Mouse (Mus musculus) midbrain, embryonic 11.5 days (tissue): ENCODE results near the gene Brinp2. TPM values are rescaled to one million over a fixed set of nuclear protein-coding genes. Genes with fewer than 3 reads are reported as not detected.

Source experiments
- ATAC-seq: fragments of 200-750 bp; cut with Nextera tagmentation; 2 replicates; pipeline ENCODE4 v1.8.0; 2017; ENCODE audit warnings: moderate TSS enrichment, moderate library complexity; ENCODE audit not compliant: low FRiP score
- DNase-seq: peaks from one replicate; pipeline ENCODE4 v3.0.0; 2015; ENCODE audit warnings: low spot score; ENCODE audit errors: missing footprints
- H3K27ac ChIP-seq: fragments of 300-500 bp; sonication (generic); 2 replicates; pipeline ENCODE4 v1.5.1; 2014; ENCODE audit warnings: low read depth, low read length
- H3K27me3 ChIP-seq: fragments of 300-500 bp; sonication (generic); 2 replicates; pipeline ENCODE4 v1.6.1; 2014; ENCODE audit warnings: mild to moderate bottlenecking, low read length, moderate library complexity, mixed read lengths; ENCODE audit not compliant: control insufficient read depth, insufficient read depth
- H3K36me3 ChIP-seq: fragments of 300-500 bp; sonication (generic); 2 replicates; pipeline ENCODE4 v1.6.1; 2014; ENCODE audit warnings: mild to moderate bottlenecking, low read length, moderate library complexity, mixed read lengths; ENCODE audit not compliant: control insufficient read depth, insufficient read depth
- H3K4me1 ChIP-seq: fragments of 300-500 bp; sonication (generic); 2 replicates; pipeline ENCODE4 v1.6.1; 2014; ENCODE audit warnings: low read length; ENCODE audit not compliant: control insufficient read depth, insufficient read depth
- H3K4me2 ChIP-seq: fragments of 300-500 bp; sonication (generic); 2 replicates; pipeline ENCODE4 v1.6.1; 2014; ENCODE audit warnings: mild to moderate bottlenecking, moderate library complexity
- H3K4me3 ChIP-seq: fragments of 300-500 bp; sonication (generic); 2 replicates; pipeline ENCODE4 v1.5.1; 2014; ENCODE audit warnings: low read depth, low read length
- H3K9ac ChIP-seq: fragments of 300-500 bp; sonication (generic); 2 replicates; pipeline ENCODE4 v1.6.1; 2014; ENCODE audit warnings: low read length
- H3K9me3 ChIP-seq: fragments of 300-500 bp; sonication (generic); 2 replicates; pipeline ENCODE4 v1.6.1; 2016; ENCODE audit warnings: low read length; ENCODE audit not compliant: control insufficient read depth
- WGBS: fragments of 180-500 bp; shearing (Covaris S2); extraction: QIAGEN DNeasy Blood & Tissue Kit; methylation state at CpG from one replicate; pipeline ENCODE4 v1.1.7; 2014; 5-methylcytosine and 5-hydroxymethylcytosine counted together
- polyA plus RNA-seq: library from polyadenylated mRNA; unstranded; fragments of >200 nt; fragmentation: Nextera tagmentation; extraction: Ambion mirVana; gene quantifications from 2 replicates; pipeline ENCODE4 v1.2.1, GENCODE M21; 2014

The Brinp2 gene
- 3.8 and 4.3 TPM in 2 replicates for polyA plus RNA-seq

- H3K9me3 ChIP-seq: no peaks in the 10 kb centered on the region
- peak within 1 kb of the TSS; percentile 64 for H3K4me3 ChIP-seq
- ATAC-seq: peak; percentile 99
- peak; percentile 98 for DNase-seq
- peak within 1 kb of the TSS; percentile 62 for H3K9ac ChIP-seq
- H3K27ac ChIP-seq: no peak within 1 kb of the TSS
- WGBS: under 1% methylated on average over 30 of the region's 30 CpGs
- H3K36me3 ChIP-seq: no peaks in the 10 kb centered on the region
- H3K27me3 ChIP-seq: peaks cover 9% of the 10 kb centered on the region
- H3K4me1 ChIP-seq: peaks cover 5% of the 10 kb centered on the region
- peak within 1 kb of the TSS; percentile 97 for H3K4me2 ChIP-seq
Measured at GRCm38 (mm10) chr1:158356051-158356461, at the start of gene Brinp2. TSS of gene Brinp2 (minus strand) at chr1:158356326.

DNA sequence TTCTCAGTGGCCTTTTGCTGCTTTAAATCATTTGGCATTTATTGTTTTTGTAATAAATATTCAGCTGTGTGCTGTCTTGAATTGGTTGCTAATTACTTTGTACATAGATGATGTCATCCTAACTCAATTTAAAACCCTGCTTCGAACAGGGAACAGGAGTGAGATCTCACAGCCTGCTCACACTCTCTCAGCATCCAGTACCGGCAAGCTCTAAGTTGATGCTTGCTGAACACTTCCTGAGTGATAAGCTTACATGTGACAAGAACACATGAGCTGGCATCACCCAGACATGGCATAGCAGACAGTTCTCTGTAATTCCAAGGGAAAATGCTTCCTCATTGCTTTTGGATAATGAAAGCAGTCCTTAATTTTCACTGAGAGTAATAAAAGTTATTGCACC lies 44.8 kb upstream of the Brinp2 start:
- peaks cover 3% of the 10 kb centered on the region; the same call in 1 of the 2 replicates for H3K4me1 ChIP-seq
- no peak for ATAC-seq
- H3K4me2 ChIP-seq: no peak overlapping the region
- DNase-seq: no peak
- WGBS: 79% methylated on average over 2 of the region's 2 CpGs
- no peak overlapping the region for H3K9ac ChIP-seq
- H3K9me3 ChIP-seq: no peaks in the 10 kb centered on the region
- no peaks in the 10 kb centered on the region for H3K27me3 ChIP-seq
- no peaks in the 10 kb centered on the region for H3K36me3 ChIP-seq
- H3K4me3 ChIP-seq: no peak overlapping the region
- H3K27ac ChIP-seq: no peak overlapping the region

- ATAC-seq (no peak), DNase-seq (peak; percentile 51)
- Histone ChIP-seq H3K27ac (no peak overlapping the region), H3K9me3 (no peaks in the 10 kb centered on the region), H3K27me3 (no peaks in the 10 kb centered on the region), H3K4me2 (no peak overlapping the region), H3K36me3 (no peaks in the 10 kb centered on the region), H3K4me1 (no peaks in the 10 kb centered on the region), H3K9ac (no peak overlapping the region), H3K4me3 (no peak overlapping the region)
- 93% methylated on average over 2 of the region's 2 CpGs for WGBS
Measured at GRCm38 (mm10) chr1:158397058-158397457, 40.9 kb upstream of the Brinp2 start.

DNA sequence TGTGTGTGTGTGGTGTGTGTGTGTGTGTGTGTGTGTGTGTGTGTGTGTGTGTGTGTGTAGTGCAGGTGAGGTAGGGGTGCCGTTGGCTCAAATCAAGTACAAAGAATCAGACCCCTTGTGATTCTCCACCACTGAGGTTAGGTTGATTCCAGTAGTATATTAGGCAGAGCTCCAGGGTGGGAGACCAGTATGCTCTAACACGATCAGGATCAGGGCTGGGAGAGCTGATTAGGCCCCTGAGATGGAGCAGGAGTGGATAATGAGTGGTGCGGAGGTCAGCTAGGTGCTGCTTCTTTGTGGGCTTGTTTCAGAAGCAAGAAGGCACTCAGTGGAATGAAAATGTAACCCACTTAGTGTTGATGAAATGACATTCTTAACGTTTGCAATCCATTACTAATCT lies 34.6 kb upstream of the Brinp2 start:
- H3K9me3 ChIP-seq: no peaks in the 10 kb centered on the region
- H3K27me3 ChIP-seq: no peaks in the 10 kb centered on the region
- peak; percentile 23 for DNase-seq
- no peak overlapping the region for H3K9ac ChIP-seq
- H3K27ac ChIP-seq: no peak overlapping the region
- WGBS: 78% methylated on average over 4 of the region's 4 CpGs
- no peaks in the 10 kb centered on the region for H3K36me3 ChIP-seq
- no peak for ATAC-seq
- peaks cover 9% of the 10 kb centered on the region for H3K4me1 ChIP-seq
- H3K4me3 ChIP-seq: no peak overlapping the region
- H3K4me2 ChIP-seq: no peak overlapping the region

DNA sequence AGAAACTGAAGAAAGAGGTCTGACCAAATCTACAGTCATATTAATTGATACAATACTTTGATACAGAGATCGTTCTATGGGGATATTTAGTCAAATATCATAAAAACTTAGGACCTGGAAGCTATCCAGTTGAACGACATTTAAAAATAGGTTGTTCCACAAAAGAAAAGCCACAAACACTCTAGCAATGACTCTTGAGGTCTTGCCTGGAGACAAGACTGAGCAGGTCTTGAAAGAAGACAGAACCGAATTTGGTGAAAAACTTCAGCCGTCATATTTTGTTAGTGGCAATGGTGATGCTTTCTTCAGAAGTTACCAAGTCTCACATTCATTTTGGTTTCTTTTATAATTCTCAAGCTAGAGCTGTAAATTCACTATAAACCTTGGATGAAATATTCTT lies 32.9 kb upstream of the Brinp2 start:
- ATAC-seq (no peak), DNase-seq (peak; percentile 49)
- 90% methylated on average over 4 of the region's 4 CpGs for WGBS
- H3K36me3 ChIP-seq: no peaks in the 10 kb centered on the region
- no peak overlapping the region for H3K4me3 ChIP-seq
- H3K9ac ChIP-seq: no peak overlapping the region
- no peaks in the 10 kb centered on the region for H3K27me3 ChIP-seq
- no peaks in the 10 kb centered on the region for H3K9me3 ChIP-seq
- H3K27ac ChIP-seq: no peak overlapping the region
- peaks cover 9% of the 10 kb centered on the region for H3K4me1 ChIP-seq
- no peak overlapping the region for H3K4me2 ChIP-seq

DNA sequence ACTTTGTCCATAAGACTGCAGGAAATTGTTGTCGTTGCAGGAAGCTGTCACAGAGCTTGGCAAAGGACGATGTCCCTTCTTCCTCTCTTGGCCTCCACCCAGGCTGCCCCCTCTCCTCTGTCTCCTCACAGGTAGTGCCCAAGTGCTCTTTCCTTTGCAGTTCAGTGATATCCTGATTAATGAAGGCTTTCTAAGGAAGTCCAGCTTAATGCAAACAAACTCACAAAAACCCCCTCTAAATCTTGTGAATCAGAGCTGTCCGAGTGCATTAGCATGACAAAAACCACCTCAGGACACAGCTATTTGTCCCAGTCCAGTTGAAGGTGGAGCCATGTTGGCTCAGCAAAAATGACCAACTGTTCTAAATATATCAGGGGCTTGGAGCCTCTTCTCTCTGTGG lies 30.7 kb upstream of the Brinp2 start:
- H3K4me1 ChIP-seq: peaks cover 9% of the 10 kb centered on the region
- WGBS: 22% methylated on average over 3 of the region's 3 CpGs
- H3K9ac ChIP-seq: no peak overlapping the region
- DNase-seq (peak; percentile 87), ATAC-seq (peak; percentile 40; the same call in 1 of the 2 replicates)
- H3K4me3 ChIP-seq: no peak overlapping the region
- H3K27me3 ChIP-seq: no peaks in the 10 kb centered on the region
- no peaks in the 10 kb centered on the region for H3K9me3 ChIP-seq
- no peak overlapping the region for H3K27ac ChIP-seq
- no peak overlapping the region for H3K4me2 ChIP-seq
- H3K36me3 ChIP-seq: no peaks in the 10 kb centered on the region

- Histone ChIP-seq H3K9me3 (no peaks in the 10 kb centered on the region), H3K4me3 (no peak overlapping the region), H3K27me3 (no peaks in the 10 kb centered on the region), H3K9ac (no peak overlapping the region), H3K4me1 (peaks cover 9% of the 10 kb centered on the region), H3K4me2 (no peak overlapping the region), H3K36me3 (no peaks in the 10 kb centered on the region), H3K27ac (no peak overlapping the region)
- peak; percentile 71 for DNase-seq
- 92% methylated on average over 2 of the region's 2 CpGs for WGBS
- ATAC-seq: no peak
Measured at GRCm38 (mm10) chr1:158385311-158385710, 29.2 kb upstream of the Brinp2 start.

DNA sequence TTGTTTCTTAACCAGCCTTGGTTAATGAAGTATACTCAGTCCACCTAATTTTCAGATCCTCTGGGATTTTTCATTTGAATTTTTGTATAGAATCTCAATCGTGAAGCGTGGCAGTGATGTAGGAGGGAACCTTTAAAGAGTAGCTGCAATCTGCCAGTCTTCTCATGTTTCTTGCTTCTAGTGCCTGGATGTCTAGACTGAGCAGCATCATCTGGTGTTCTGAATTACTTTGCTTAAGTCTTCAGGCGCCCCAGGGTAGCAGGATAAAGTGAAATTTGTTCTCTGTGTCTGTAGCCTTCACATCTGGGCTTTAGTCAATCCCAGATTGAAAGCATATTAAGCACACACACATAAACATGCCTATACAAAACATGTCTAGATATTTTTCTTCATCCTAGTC lies 27.1 kb upstream of the Brinp2 start:
- Histone ChIP-seq H3K9me3 (no peaks in the 10 kb centered on the region), H3K4me3 (no peak overlapping the region), H3K27me3 (no peaks in the 10 kb centered on the region), H3K4me1 (peaks cover 9% of the 10 kb centered on the region), H3K4me2 (no peak overlapping the region), H3K36me3 (no peaks in the 10 kb centered on the region), H3K27ac (no peak overlapping the region), H3K9ac (no peak overlapping the region)
- ATAC-seq: no peak
- WGBS: 92% methylated on average over 3 of the region's 3 CpGs
- DNase-seq: peak; percentile 68

DNA sequence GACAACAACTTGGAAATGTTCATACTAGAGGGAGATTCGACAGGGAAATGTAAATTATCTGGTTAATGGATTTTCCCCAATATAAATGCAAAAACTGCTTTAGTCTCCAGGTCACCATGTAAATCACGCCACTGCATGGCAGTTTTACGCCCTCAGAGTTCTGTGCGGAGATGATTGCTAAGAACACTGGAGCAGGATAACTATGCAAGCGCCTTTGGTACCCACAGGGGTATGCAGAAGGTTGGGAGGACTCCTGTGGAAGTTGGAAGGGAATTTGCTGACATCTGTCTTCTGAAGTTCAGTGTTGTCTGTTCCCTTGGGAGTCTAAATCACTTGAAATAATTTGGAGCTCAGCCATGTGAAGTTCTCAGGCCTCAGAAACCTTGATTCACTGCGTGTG lies 26.2 kb upstream of the Brinp2 start:
- Histone ChIP-seq H3K4me1 (peaks cover 9% of the 10 kb centered on the region), H3K27me3 (no peaks in the 10 kb centered on the region), H3K4me3 (no peak overlapping the region), H3K27ac (no peak overlapping the region), H3K9me3 (no peaks in the 10 kb centered on the region), H3K4me2 (no peak overlapping the region), H3K36me3 (no peaks in the 10 kb centered on the region), H3K9ac (no peak overlapping the region)
- DNase-seq (peak; percentile 17), ATAC-seq (no peak)
- 90% methylated on average over 6 of the region's 6 CpGs for WGBS
